Mouse (Mus musculus) MEL (cell line): ENCODE measurements around the gene Rcsd1. TPM values are rescaled to one million over a fixed set of nuclear protein-coding genes. Genes with fewer than 3 reads are reported as not detected.

ENCODE experiments used
- DNase-seq: peaks from one replicate; pipeline ENCODE4 v3.0.0; 2011; ENCODE audit warnings: low read depth, low spot score
- H3K27ac ChIP-seq: 2 replicates; pipeline ENCODE4 v1.5.1; 2012; ENCODE audit warnings: low read depth, mild to moderate bottlenecking, control low read depth, low read length, moderate library complexity; ENCODE audit not compliant: control insufficient read depth
- H3K27me3 ChIP-seq, 2 experiments: fragments of 150-350 bp in 1 of 2; sonication (generic) in 1 of 2; 2 replicates each; pipeline ENCODE4 v1.6.1; 2012; ENCODE audit warnings: low read length in 2 of 2, mild to moderate bottlenecking in 2 of 2, improper control_type of control experiment in 1 of 2, moderate library complexity in 1 of 2; ENCODE audit not compliant: insufficient read depth in 2 of 2, control insufficient read depth in 1 of 2
- H3K36me3 ChIP-seq, 2 experiments: 2 replicates each; pipeline ENCODE4 v1.6.1; 2012 to 2014; ENCODE audit warnings: low read length in 2 of 2, improper control_type of control experiment in 1 of 2, inconsistent platforms in 1 of 2, mild to moderate bottlenecking in 1 of 2; ENCODE audit not compliant: insufficient read depth in 2 of 2, control insufficient read depth in 1 of 2
- H3K4me1 ChIP-seq, 2 experiments: fragments of 150-350 bp in 1 of 2; sonication (generic) in 1 of 2; 2 replicates each; pipeline ENCODE4 v1.6.1; 2012; ENCODE audit warnings: low read length in 2 of 2, improper control_type of control experiment in 1 of 2, mild to moderate bottlenecking in 1 of 2; ENCODE audit not compliant: insufficient read depth in 2 of 2, control insufficient read depth in 1 of 2
- H3K4me3 ChIP-seq, 2 experiments: fragments of 150-350 bp in 1 of 2; sonication (generic) in 1 of 2; 2 replicates each; pipeline ENCODE4 v1.5.1; 2012; ENCODE audit warnings: low read depth in 2 of 2, low read length in 2 of 2, mild to moderate bottlenecking in 2 of 2, moderate library complexity in 2 of 2, control low read depth in 1 of 2, improper control_type of control experiment in 1 of 2; ENCODE audit not compliant: control insufficient read depth in 1 of 2, insufficient read depth in 1 of 2
- H3K79me2 ChIP-seq: 2 replicates; pipeline ENCODE4 v1.6.1; 2012; ENCODE audit warnings: mild to moderate bottlenecking, low read length, moderate library complexity; ENCODE audit not compliant: control insufficient read depth, poor library complexity, insufficient read depth
- H3K9ac ChIP-seq: 2 replicates; pipeline ENCODE4 v1.6.1; 2012; ENCODE audit warnings: low read depth, mild to moderate bottlenecking, control low read depth, low read length, moderate library complexity; ENCODE audit not compliant: control insufficient read depth, poor library complexity, severe bottlenecking
- H3K9me3 ChIP-seq: fragments of 150-350 bp; sonication (generic); replicated peaks from 2 replicates; pipeline ENCODE4 v1.6.1; 2012; ENCODE audit warnings: mild to moderate bottlenecking, low read length, improper control_type of control experiment, moderate library complexity; ENCODE audit not compliant: insufficient read depth
- BHLHE40 ChIP-seq: IDR thresholded peaks from 2 replicates; pipeline ENCODE4 v1.6.1; 2012; ENCODE audit warnings: low read depth, mild to moderate bottlenecking, inconsistent platforms, low read length, improper control_type of control experiment, borderline replicate concordance
- CHD1 ChIP-seq: IDR thresholded peaks from 2 replicates; pipeline ENCODE4 v1.6.1; 2012; ENCODE audit warnings: low read depth, mild to moderate bottlenecking, inconsistent platforms, low read length, improper control_type of control experiment
- CTCF ChIP-seq, 3 experiments: IDR thresholded peaks in 2 of 3; conservative IDR thresholded peaks in 1 of 3; 2 replicates each; pipeline ENCODE4 v1.5.1; 2011 to 2012; ENCODE audit warnings: low read length in 3 of 3, low read depth in 2 of 3, mild to moderate bottlenecking in 2 of 3, improper control_type of control experiment in 1 of 3, inconsistent platforms in 1 of 3, mixed read lengths in 1 of 3, moderate library complexity in 1 of 3; ENCODE audit not compliant: control insufficient read depth in 1 of 3, insufficient read depth in 1 of 3, poor library complexity in 1 of 3, severe bottlenecking in 1 of 3
- E2F4 ChIP-seq: IDR thresholded peaks from 2 replicates; pipeline ENCODE4 v1.6.1; 2011; ENCODE audit warnings: low read depth, low read length, improper control_type of control experiment, borderline replicate concordance
- ELF1 ChIP-seq: IDR thresholded peaks from 2 replicates; pipeline ENCODE4 v1.6.1; 2014; ENCODE audit warnings: low read depth, mild to moderate bottlenecking, inconsistent platforms, low read length, improper control_type of control experiment, moderate library complexity
- ETS1 ChIP-seq: IDR thresholded peaks from 2 replicates; pipeline ENCODE4 v1.6.1; 2012; ENCODE audit warnings: low read depth, mild to moderate bottlenecking, inconsistent platforms, low read length, improper control_type of control experiment, moderate library complexity
- JUND ChIP-seq: IDR thresholded peaks from 2 replicates; pipeline ENCODE4 v1.6.1; 2011; ENCODE audit warnings: low read depth, mild to moderate bottlenecking, improper control_type of control experiment, low read length
- KAT2A ChIP-seq: conservative IDR thresholded peaks from 2 replicates; pipeline ENCODE4 v1.6.1; 2012; ENCODE audit warnings: low read depth, low read length, improper control_type of control experiment, inconsistent platforms
- MAFK ChIP-seq: IDR thresholded peaks from 2 replicates; pipeline ENCODE4 v1.6.1; 2011; ENCODE audit warnings: low read depth, mild to moderate bottlenecking, low read length, improper control_type of control experiment, borderline replicate concordance
- MAZ ChIP-seq: IDR thresholded peaks from 2 replicates; pipeline ENCODE4 v1.6.1; 2012; ENCODE audit warnings: low read depth, mild to moderate bottlenecking, inconsistent platforms, low read length, improper control_type of control experiment
- MEF2A ChIP-seq: IDR thresholded peaks from 2 replicates; pipeline ENCODE4 v1.6.1; 2014; ENCODE audit warnings: low read depth, mild to moderate bottlenecking, inconsistent platforms, low read length, improper control_type of control experiment; ENCODE audit not compliant: poor library complexity, insufficient replicate concordance, severe bottlenecking; ENCODE audit errors: extremely low read depth
- MXI1 ChIP-seq: IDR thresholded peaks from 2 replicates; pipeline ENCODE4 v1.6.1; 2011; ENCODE audit warnings: mild to moderate bottlenecking, low read depth, low read length, improper control_type of control experiment
- POLR2A ChIP-seq, 2 experiments: IDR thresholded peaks; 2 replicates each; pipeline ENCODE4 v1.6.1; 2011 to 2012; ENCODE audit warnings: low read length in 2 of 2, mild to moderate bottlenecking in 2 of 2, control low read depth in 1 of 2, improper control_type of control experiment in 1 of 2, low read depth in 1 of 2, moderate library complexity in 1 of 2; ENCODE audit not compliant: control insufficient read depth in 1 of 2, insufficient read depth in 1 of 2, poor library complexity in 1 of 2
- POLR2AphosphoS2 ChIP-seq: IDR thresholded peaks from 2 replicates; pipeline ENCODE4 v1.6.1; 2011; ENCODE audit warnings: low read length, improper control_type of control experiment
- POLR2AphosphoS5 ChIP-seq: IDR thresholded peaks from 2 replicates; pipeline ENCODE4 v1.6.1; 2012; ENCODE audit warnings: low read depth, borderline replicate concordance, mild to moderate bottlenecking, inconsistent platforms, low read length, moderate library complexity, mixed read lengths
- RCOR1 ChIP-seq: IDR thresholded peaks from 2 replicates; pipeline ENCODE4 v1.6.1; 2012; ENCODE audit warnings: low read depth, mild to moderate bottlenecking, inconsistent platforms, low read length, improper control_type of control experiment
- SMC3 ChIP-seq: IDR thresholded peaks from 2 replicates; pipeline ENCODE4 v1.6.1; 2011; ENCODE audit warnings: low read depth, low read length, improper control_type of control experiment
- TAL1 ChIP-seq: IDR thresholded peaks from 2 replicates; pipeline ENCODE4 v1.6.1; 2012; ENCODE audit warnings: mild to moderate bottlenecking, inconsistent platforms, low read length, moderate library complexity, mixed read lengths
- UBTF ChIP-seq: IDR thresholded peaks from 2 replicates; pipeline ENCODE4 v1.6.1; 2012; ENCODE audit warnings: low read depth, mild to moderate bottlenecking, inconsistent platforms, low read length, improper control_type of control experiment, moderate library complexity, borderline replicate concordance; ENCODE audit not compliant: insufficient read depth
- USF1 ChIP-seq: IDR thresholded peaks from 2 replicates; pipeline ENCODE4 v1.6.1; 2014; ENCODE audit warnings: low read depth, mild to moderate bottlenecking, inconsistent platforms, low read length, improper control_type of control experiment, moderate library complexity
- USF2 ChIP-seq, 2 experiments: IDR thresholded peaks; 2 replicates each; pipeline ENCODE4 v1.6.1; 2011 to 2012; ENCODE audit warnings: improper control_type of control experiment in 2 of 2, low read length in 2 of 2, borderline replicate concordance in 1 of 2, inconsistent platforms in 1 of 2, low read depth in 1 of 2, mild to moderate bottlenecking in 1 of 2; ENCODE audit not compliant: insufficient read depth in 1 of 2
- ZKSCAN1 ChIP-seq: IDR thresholded peaks from 2 replicates; pipeline ENCODE4 v1.6.1; 2012; ENCODE audit warnings: low read depth, mild to moderate bottlenecking, inconsistent platforms, low read length, improper control_type of control experiment, moderate library complexity
- polyA plus RNA-seq, 2 experiments: library from polyadenylated mRNA; stranded (reverse) in 1 of 2; unstranded in 1 of 2; fragments of >175 nt in 1 of 2; fragments of >200 nt in 1 of 2; gene quantifications; 2 replicates each; pipeline versions ENCODE4 v1.2.1 to v1.2.4; 2012; ENCODE audit warnings: low replicate concordance in 2 of 2, low read depth in 1 of 2; ENCODE audit not compliant: insufficient read length in 2 of 2, insufficient read depth in 1 of 2, missing spikeins in 1 of 2
- total RNA-seq: library from RNA; depleted of rRNA; stranded (reverse); fragments of 300-350 nt; gene quantifications from 2 replicates; pipeline ENCODE4 v1.2.3, GENCODE M21; 2012

Gene Rcsd1
- total and polyA plus RNA-seq, 3 experiments: 19.0 to 38.0 TPM; not detected in 1

DNA sequence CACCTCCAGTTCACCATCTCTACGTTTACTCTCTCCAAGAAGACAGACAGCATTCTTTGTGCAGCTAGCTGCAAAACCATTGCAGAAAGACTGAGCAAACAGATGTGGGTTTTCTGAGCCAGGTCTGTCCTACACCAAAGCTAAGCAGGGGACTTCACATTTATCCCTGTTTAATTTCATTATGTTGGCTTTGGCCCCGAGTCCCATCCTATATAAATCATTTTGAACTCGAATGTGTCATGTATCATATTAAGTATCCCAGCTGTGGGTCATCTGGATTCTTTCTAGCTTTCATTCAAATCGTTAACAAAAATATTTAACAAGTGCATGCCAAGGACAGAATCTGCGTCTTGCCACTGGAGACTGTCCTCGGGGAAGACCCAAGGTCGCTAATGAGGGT, 15.7 kb downstream of the Rcsd1 start:
- TF ChIP-seq SMC3 (no peak), ZKSCAN1 (no peak), BHLHE40 (no peak), MEF2A (no peak), USF2 (IDR thresholded peaks at IDR 0.05; ENCODE audit: borderline replicate concordance in 1 of 2, insufficient read depth in 1 of 2, low read depth in 1 of 2, low read length in 2 of 2) (no peak), MXI1 (no peak), TAL1 (no peak), ELF1 (no peak), CTCF (IDR thresholded peaks at IDR 0.05 in 2 of 3, conservative IDR thresholded peaks at IDR 0.05 in 1 of 3; ENCODE audit: control insufficient read depth in 1 of 3, insufficient read depth in 1 of 3, low read depth in 2 of 3, low read length in 3 of 3, poor library complexity in 1 of 3, severe bottlenecking in 1 of 3) (no peak), KAT2A (no peak), POLR2AphosphoS5 (no peak), UBTF (no peak), MAFK (no peak), POLR2AphosphoS2 (no peak), POLR2A (IDR thresholded peaks at IDR 0.05; ENCODE audit: control insufficient read depth in 1 of 2, insufficient read depth in 1 of 2, low read depth in 1 of 2, low read length in 2 of 2, poor library complexity in 1 of 2) (no peak)
- Histone ChIP-seq H3K4me3 (no peak overlapping the region), H3K27ac (no peak overlapping the region), H3K9ac (no peak overlapping the region), H3K4me1 (0 out of 4 replicates have a peak, but pooled peaks cover 3 to 4% of the 10 kb centered on the region in 2 experiments), H3K36me3 (peaks cover 2% of the 10 kb centered on the region in 2 experiments; a peak in 3 of 4 replicates), H3K9me3 (no peaks in the 10 kb centered on the region), H3K79me2 (peaks cover 3% of the 10 kb centered on the region; the same call in 1 of the 2 replicates), H3K27me3 (no peaks in the 10 kb centered on the region)
- DNase-seq: no peak

- TF ChIP-seq RCOR1: no peak
- TF ChIP-seq USF1: no peak
- no peak for TF ChIP-seq ETS1
- no peak for TF ChIP-seq E2F4
- TF ChIP-seq MAZ: no peak
- no peak for TF ChIP-seq JUND
- no peak for TF ChIP-seq MAFK
- no peak for TF ChIP-seq CHD1
- no peak for TF ChIP-seq BHLHE40
- Histone ChIP-seq H3K27ac (no peak overlapping the region), H3K4me1 (0 out of 4 replicates have a peak, but pooled peaks cover 0 to 3% of the 10 kb centered on the region in 2 experiments), H3K27me3 (no peaks in the 10 kb centered on the region), H3K4me3 (no peak overlapping the region), H3K9me3 (no peaks in the 10 kb centered on the region), H3K36me3 (peaks cover 0 to 2% of the 10 kb centered on the region in 2 experiments; a peak in 2 of 4 replicates), H3K79me2 (peaks cover 1% of the 10 kb centered on the region; the same call in 1 of the 2 replicates), H3K9ac (no peak overlapping the region)
- no peak for DNase-seq
Measured at GRCm38 (mm10) chr1:165691516-165691915, 18.0 kb downstream of the Rcsd1 start.
